Mouse (Mus musculus): ENCODE measurements around the gene Gm20075. TPM values are rescaled to one million over a fixed set of nuclear protein-coding genes. Genes with fewer than 3 reads are reported as not detected.

The Gm20075 gene
- total RNA-seq, 2 experiments from 2014 or later = 26.5 to 30.2 TPM

Other genes starting within 250 kb of the Gm20075 start
- 10 to 100 TPM; 10.9 TPM for gene Iqgap2, start 189.5 kb downstream of the Gm20075 start, total RNA-seq (2021)
- gene Gm17190, start 678 bp upstream of the Gm20075 start, total RNA-seq (2021) = not detected
- 10 to 100 TPM; 28.3 to 30.4 TPM for gene Sv2c, start 51.2 kb upstream of the Gm20075 start, total RNA-seq (2021)